Mouse (Mus musculus) cerebellum, adult (tissue): ENCODE measurements around the gene Scd1.
"Not testable (repeated sequence)": the region's sequence is repeated elsewhere in the genome, so short reads cannot be mapped to it uniquely, and the experiment has no call there.

ENCODE experiments used
- ATAC-seq: cut with Nextera tagmentation; 2 replicates; pipeline ENCODE4 v1.9.2; 2017; ENCODE audit warnings: mild to moderate bottlenecking, moderate library complexity, mixed read lengths; ENCODE audit not compliant: insufficient number of reproducible peaks, low FRiP score, low TSS enrichment

Gene Scd1

DNA sequence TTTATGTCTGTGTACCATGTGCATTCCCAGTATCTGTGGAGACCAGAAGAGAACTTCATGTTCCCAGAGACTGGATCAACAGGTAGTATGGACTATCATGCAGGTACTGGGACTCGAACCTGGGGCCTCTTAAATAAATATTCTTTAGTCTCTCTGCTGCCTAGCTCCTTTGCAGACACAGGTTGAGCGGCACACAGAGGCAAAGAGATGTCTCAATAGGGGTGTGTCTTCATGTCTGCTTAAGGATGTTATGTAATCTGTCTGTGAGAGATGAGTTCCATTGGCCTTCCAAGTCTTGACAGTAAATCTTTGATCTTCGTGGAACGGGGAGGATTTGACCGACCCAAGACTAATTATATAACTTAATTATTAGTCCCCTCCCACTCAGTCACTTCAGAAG lies 37.4 kb downstream of the Scd1 start:
- no peak for ATAC-seq

DNA sequence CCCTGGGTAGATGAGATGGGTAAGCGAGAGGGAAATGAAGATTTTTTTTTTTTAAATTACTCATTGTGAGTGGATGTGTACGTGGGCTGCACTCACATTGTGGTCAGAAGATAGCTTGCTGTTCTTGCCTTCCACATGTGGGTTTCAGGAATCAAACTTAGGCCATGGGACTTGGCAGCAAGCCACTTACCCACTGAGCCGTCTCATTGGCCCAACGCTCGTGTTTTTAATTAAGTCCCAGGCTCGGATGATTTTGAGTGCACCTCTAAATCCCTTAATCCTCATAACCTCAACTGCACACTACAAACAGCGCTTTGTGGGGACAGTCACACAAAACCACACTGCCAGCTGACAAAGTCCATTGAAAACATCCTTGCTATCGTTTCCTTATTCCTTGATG lies 38.3 kb downstream of the Scd1 start:
- no peak for ATAC-seq

DNA sequence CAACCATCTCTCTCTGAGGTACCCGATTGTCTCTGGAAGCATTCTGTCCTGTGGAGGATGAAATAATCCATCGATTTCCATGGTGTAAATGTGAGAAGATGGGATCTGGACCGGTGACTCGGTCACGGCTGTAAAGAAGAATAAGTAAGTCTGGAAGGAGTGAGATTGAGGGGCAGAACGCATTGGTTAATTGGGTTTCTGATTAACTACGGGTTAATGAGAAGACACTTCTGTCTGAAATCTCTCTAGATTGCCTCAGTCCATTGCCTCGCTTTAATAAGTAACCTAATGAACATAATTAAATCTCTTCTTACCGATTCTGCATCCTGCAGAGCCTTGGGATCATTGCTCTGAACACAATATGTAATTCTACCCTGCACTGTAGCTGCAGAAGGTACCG lies 40.6 kb downstream of the Scd1 start:
- ATAC-seq, result not testable (repeated sequence)

GRCm38 (mm10) chr19:44365733-44366132 lies 41.9 kb downstream of the Scd1 start:
- ATAC-seq, result no peak

- no peak for ATAC-seq
These were observed 43.6 kb downstream of the Scd1 start for GRCm38 (mm10) chr19:44364029-44364428.

DNA sequence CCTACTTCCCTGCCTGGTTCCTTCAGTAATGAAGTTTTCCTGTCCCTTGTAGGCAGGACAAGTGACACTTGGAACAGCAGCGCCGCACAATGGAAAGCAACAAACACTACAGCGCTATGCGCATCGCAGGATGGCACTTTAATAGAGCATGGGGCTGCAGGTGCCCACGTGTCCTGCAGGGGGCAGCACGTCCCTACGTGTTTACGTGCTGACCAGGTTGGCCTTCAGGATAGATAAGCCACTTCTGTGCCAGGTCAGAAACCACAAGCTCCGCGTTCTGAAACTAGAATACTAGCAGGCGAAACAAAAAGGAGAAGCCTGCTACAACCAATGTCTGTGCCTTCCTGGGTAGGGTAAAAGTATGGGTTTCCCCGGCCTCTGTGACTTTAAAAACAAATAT lies 44.1 kb downstream of the Scd1 start:
- no peak for ATAC-seq

DNA sequence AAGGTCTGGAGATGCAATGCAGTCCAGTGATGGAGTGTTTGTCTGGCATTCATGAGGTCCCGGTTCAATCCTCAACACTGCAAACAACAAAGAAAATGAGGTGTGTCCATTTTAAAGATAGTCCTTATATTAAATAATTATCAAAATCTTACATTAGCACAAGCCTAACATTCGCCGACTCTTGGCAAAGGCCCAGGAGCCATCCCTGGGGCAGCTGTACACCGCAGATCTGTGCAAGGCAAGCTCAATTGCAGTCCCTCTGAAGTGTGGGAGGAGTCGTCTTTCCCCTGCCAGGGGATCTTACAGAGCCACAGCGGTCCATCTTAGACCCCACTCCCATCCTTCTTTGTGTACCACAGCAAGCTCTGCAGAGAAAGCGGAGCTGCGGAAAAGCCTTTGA lies 49.0 kb downstream of the Scd1 start:
- ATAC-seq, result no peak

DNA sequence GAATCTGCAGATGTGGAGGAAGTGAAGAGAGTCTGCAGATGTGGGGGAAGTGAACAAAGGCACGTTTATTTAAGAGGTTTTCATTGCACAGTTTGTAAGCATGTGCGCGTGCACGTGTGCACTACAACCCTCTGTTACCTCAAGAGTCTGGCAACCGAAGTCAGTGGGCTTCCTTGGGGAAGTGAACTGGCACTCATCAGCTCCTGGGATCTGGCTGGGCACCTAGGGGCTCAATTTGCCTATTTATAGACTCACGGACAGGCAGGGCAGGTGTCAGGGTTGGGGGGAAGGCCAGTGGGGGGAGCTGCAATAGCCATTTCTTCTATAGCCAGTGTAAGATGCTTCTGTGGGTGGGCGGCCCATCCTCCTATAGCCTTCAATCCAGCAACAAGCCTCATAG lies 55.9 kb downstream of the Scd1 start:
- ATAC-seq, result no peak

DNA sequence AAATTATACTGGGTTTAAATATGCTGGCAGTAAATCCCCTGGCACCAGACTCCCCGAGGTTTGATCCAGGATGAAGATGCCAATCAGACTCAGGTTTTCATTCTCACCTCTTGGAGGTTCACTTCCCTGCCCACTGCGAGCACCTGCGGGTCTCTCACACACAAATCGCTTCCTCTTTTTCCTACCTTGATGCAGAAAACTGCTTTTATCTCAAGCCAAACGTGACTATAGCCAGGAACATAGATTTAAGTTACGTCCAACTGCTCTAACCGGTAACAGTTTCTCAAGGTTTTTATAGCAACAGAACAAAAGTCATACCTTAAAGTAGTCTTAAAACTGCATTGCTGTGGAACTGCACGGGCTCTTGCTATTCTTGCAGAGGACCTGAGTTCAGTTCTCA lies 58.0 kb downstream of the Scd1 start:
- ATAC-seq, result no peak
